Mouse (Mus musculus): ENCODE measurements around the gene L3mbtl3.

DNA sequence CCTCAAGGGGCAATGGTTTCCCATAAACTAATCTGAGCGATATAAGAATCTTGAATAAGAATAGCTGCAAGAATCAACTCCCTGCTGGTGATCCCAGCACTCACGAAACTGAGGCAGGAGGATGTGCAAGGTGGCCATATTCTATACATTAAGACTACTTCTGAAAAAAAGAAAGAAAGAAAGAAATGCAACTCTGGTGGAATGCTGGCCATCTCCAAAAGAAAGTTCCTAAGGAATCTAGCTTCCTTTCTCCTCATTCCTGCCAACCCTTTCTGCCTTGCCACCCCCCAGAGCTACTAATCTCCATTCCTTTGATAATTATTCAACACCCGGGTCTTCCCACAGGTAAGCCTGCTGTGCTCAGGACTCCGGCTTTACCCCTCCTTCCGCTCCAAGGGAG lies 41.8 kb downstream of the L3mbtl3 start:
- no peak for TF ChIP-seq EP300 (IDR thresholded peaks at IDR 0.05; ENCODE audit: low read depth)
- TF ChIP-seq CTCF (IDR thresholded peaks at IDR 0.05; ENCODE audit: low read depth) = no peak

All from liver, postnatal 0 days (tissue).